Mouse (Mus musculus) midbrain, embryonic 15.5 days (tissue): ENCODE data around the gene Stim1. TPM values are rescaled to one million over a fixed set of nuclear protein-coding genes. Genes with fewer than 3 reads are reported as not detected.

ENCODE experiments used
- ATAC-seq: fragments of 200-750 bp; cut with Nextera tagmentation; replicated peaks from 2 replicates; pipeline ENCODE4 v1.8.0; 2017; ENCODE audit warnings: moderate TSS enrichment
- H3K27ac ChIP-seq: fragments of 300-500 bp; sonication (generic); 2 replicates; pipeline ENCODE4 v1.5.1; 2015; ENCODE audit warnings: mild to moderate bottlenecking, inconsistent platforms
- H3K27me3 ChIP-seq: fragments of 300-500 bp; sonication (generic); replicated peaks from 2 replicates; pipeline ENCODE4 v1.6.1; 2015; ENCODE audit warnings: inconsistent platforms
- H3K36me3 ChIP-seq: fragments of 300-500 bp; sonication (generic); replicated peaks from 2 replicates; pipeline ENCODE4 v1.6.1; 2015; ENCODE audit warnings: inconsistent platforms
- H3K4me1 ChIP-seq: fragments of 300-500 bp; sonication (generic); 2 replicates; pipeline ENCODE4 v1.6.1; 2015; ENCODE audit warnings: inconsistent platforms
- H3K4me2 ChIP-seq: fragments of 300-500 bp; sonication (generic); 2 replicates; pipeline ENCODE4 v1.6.1; 2015; ENCODE audit warnings: inconsistent platforms, mild to moderate bottlenecking, moderate library complexity
- H3K4me3 ChIP-seq: fragments of 300-500 bp; sonication (generic); 2 replicates; pipeline ENCODE4 v1.5.1; 2015; ENCODE audit warnings: mild to moderate bottlenecking, inconsistent platforms
- H3K9ac ChIP-seq: fragments of 300-500 bp; sonication (generic); 2 replicates; pipeline ENCODE4 v1.6.1; 2015; ENCODE audit warnings: mild to moderate bottlenecking, inconsistent platforms
- H3K9me3 ChIP-seq: fragments of 300-500 bp; sonication (generic); 2 replicates; pipeline ENCODE4 v1.6.1; 2016; ENCODE audit warnings: inconsistent platforms
- WGBS: fragments of 180-500 bp; shearing (Covaris S2); methylation state at CpG from one replicate; pipeline ENCODE4 v1.1.7; 2015; ENCODE audit warnings: mixed read lengths; 5-methylcytosine and 5-hydroxymethylcytosine counted together
- polyA plus RNA-seq: library from polyadenylated mRNA; unstranded; fragments of >200 nt; fragmentation: Nextera tagmentation; extraction: Ambion mirVana; gene quantifications from 2 replicates; pipeline ENCODE4 v1.2.1, GENCODE M21; 2015

Gene Stim1
- polyA plus RNA-seq, 1 experiment from 2014 or later = 12.6 TPM

- 55% methylated on average over 3 of the region's 3 CpGs for WGBS
- Histone ChIP-seq H3K4me3 (no peak overlapping the region), H3K4me1 (no peaks in the 10 kb centered on the region)
Observed at GRCm38 (mm10) chr7:102347327-102347726, 79.7 kb downstream of the Stim1 start.

GRCm38 (mm10) chr7:102348681-102349080 is 81.1 kb downstream of the Stim1 start:
- no peak for ATAC-seq
- no peak overlapping the region for H3K4me3 ChIP-seq
- 73% methylated on average over 2 of the region's 2 CpGs for WGBS
- H3K4me1 ChIP-seq = no peaks in the 10 kb centered on the region
- no peak overlapping the region for H3K9ac ChIP-seq
- H3K27ac ChIP-seq = no peak overlapping the region
- no peaks in the 10 kb centered on the region for H3K27me3 ChIP-seq
- H3K9me3 ChIP-seq = no peaks in the 10 kb centered on the region
- no peak overlapping the region for H3K4me2 ChIP-seq
- no peaks in the 10 kb centered on the region for H3K36me3 ChIP-seq

More at GRCm38 (mm10) chr7:102347327-102347726, 79.7 kb downstream of the Stim1 start:
- H3K36me3 ChIP-seq = no peaks in the 10 kb centered on the region
- no peak overlapping the region for H3K27ac ChIP-seq
- H3K27me3 ChIP-seq = no peaks in the 10 kb centered on the region
- ATAC-seq = no peak
- H3K9ac ChIP-seq = no peak overlapping the region
- no peaks in the 10 kb centered on the region for H3K9me3 ChIP-seq
- no peak overlapping the region for H3K4me2 ChIP-seq

GRCm38 (mm10) chr7:102349236-102349635 is 81.6 kb downstream of the Stim1 start:
- Histone ChIP-seq H3K4me2 (no peak overlapping the region), H3K9me3 (no peaks in the 10 kb centered on the region), H3K27me3 (no peaks in the 10 kb centered on the region), H3K4me1 (no peaks in the 10 kb centered on the region), H3K4me3 (no peak overlapping the region), H3K36me3 (no peaks in the 10 kb centered on the region), H3K27ac (no peak overlapping the region), H3K9ac (no peak overlapping the region)
- WGBS = 86% methylated on average over 5 of the region's 5 CpGs
- no peak for ATAC-seq

- no peak overlapping the region for H3K9ac ChIP-seq
- H3K9me3 ChIP-seq = no peaks in the 10 kb centered on the region
- no peaks in the 10 kb centered on the region for H3K4me1 ChIP-seq
- no peak overlapping the region for H3K4me2 ChIP-seq
- ATAC-seq = no peak
- H3K36me3 ChIP-seq = no peaks in the 10 kb centered on the region
- H3K27me3 ChIP-seq = no peaks in the 10 kb centered on the region
- no peak overlapping the region for H3K4me3 ChIP-seq
- no peak overlapping the region for H3K27ac ChIP-seq
- 37% methylated on average over 1 of the region's 1 CpGs for WGBS
Observed at GRCm38 (mm10) chr7:102353420-102353819, 85.8 kb downstream of the Stim1 start.

- WGBS = 93% methylated on average over 3 of the region's 3 CpGs
- no peak for ATAC-seq
- Histone ChIP-seq H3K9me3 (no peaks in the 10 kb centered on the region), H3K4me3 (no peak overlapping the region), H3K9ac (no peak overlapping the region), H3K4me2 (no peak overlapping the region), H3K36me3 (no peaks in the 10 kb centered on the region), H3K27me3 (no peaks in the 10 kb centered on the region), H3K4me1 (no peaks in the 10 kb centered on the region), H3K27ac (no peak overlapping the region)
Observed at GRCm38 (mm10) chr7:102358124-102358523, 90.5 kb downstream of the Stim1 start.

- H3K36me3 ChIP-seq = no peaks in the 10 kb centered on the region
- no peak overlapping the region for H3K9ac ChIP-seq
- 62% methylated on average over 2 of the region's 2 CpGs for WGBS
- no peaks in the 10 kb centered on the region for H3K27me3 ChIP-seq
- H3K4me3 ChIP-seq = no peak overlapping the region
- no peaks in the 10 kb centered on the region for H3K9me3 ChIP-seq
- ATAC-seq = no peak
- H3K4me2 ChIP-seq = no peak overlapping the region
- no peak overlapping the region for H3K27ac ChIP-seq
- H3K4me1 ChIP-seq = no peaks in the 10 kb centered on the region
Observed at GRCm38 (mm10) chr7:102361297-102361696, 93.7 kb downstream of the Stim1 start.

GRCm38 (mm10) chr7:102363853-102364252 is 96.2 kb downstream of the Stim1 start:
- no peak for ATAC-seq
- Histone ChIP-seq H3K4me2 (no peak overlapping the region), H3K27ac (no peak overlapping the region), H3K4me1 (no peaks in the 10 kb centered on the region), H3K36me3 (no peaks in the 10 kb centered on the region), H3K4me3 (no peak overlapping the region), H3K9me3 (no peaks in the 10 kb centered on the region), H3K27me3 (no peaks in the 10 kb centered on the region), H3K9ac (no peak overlapping the region)
- WGBS = 81% methylated on average over 1 of the region's 1 CpGs

- Histone ChIP-seq H3K4me3 (no peak overlapping the region), H3K27ac (no peak overlapping the region)
Observed at GRCm38 (mm10) chr7:102369661-102370060, 102.1 kb downstream of the Stim1 start.

GRCm38 (mm10) chr7:102370526-102370925 is 102.9 kb downstream of the Stim1 start:
- H3K9ac ChIP-seq = no peak overlapping the region
- no peak overlapping the region for H3K4me2 ChIP-seq
- H3K4me3 ChIP-seq = no peak overlapping the region
- no peak for ATAC-seq
- no peaks in the 10 kb centered on the region for H3K36me3 ChIP-seq
- WGBS = 91% methylated on average over 5 of the region's 5 CpGs
- no peaks in the 10 kb centered on the region for H3K9me3 ChIP-seq
- H3K4me1 ChIP-seq = no peaks in the 10 kb centered on the region
- H3K27ac ChIP-seq = no peak overlapping the region
- no peaks in the 10 kb centered on the region for H3K27me3 ChIP-seq

More at GRCm38 (mm10) chr7:102369661-102370060, 102.1 kb downstream of the Stim1 start:
- Histone ChIP-seq H3K27me3 (no peaks in the 10 kb centered on the region), H3K4me1 (no peaks in the 10 kb centered on the region), H3K4me2 (no peak overlapping the region), H3K36me3 (no peaks in the 10 kb centered on the region), H3K9ac (no peak overlapping the region), H3K9me3 (no peaks in the 10 kb centered on the region)
- ATAC-seq = no peak
- 40% methylated on average over 4 of the region's 4 CpGs for WGBS

GRCm38 (mm10) chr7:102373382-102374072 is 105.9 kb downstream of the Stim1 start:
- H3K4me1 ChIP-seq = no peaks in the 10 kb centered on the region
- H3K36me3 ChIP-seq = no peaks in the 10 kb centered on the region
- H3K27me3 ChIP-seq = no peaks in the 10 kb centered on the region
- no peaks in the 10 kb centered on the region for H3K9me3 ChIP-seq
- no peak overlapping the region for H3K4me3 ChIP-seq
- H3K4me2 ChIP-seq = no peak overlapping the region
- H3K27ac ChIP-seq = no peak overlapping the region
- WGBS = 94% methylated on average over 3 of the region's 3 CpGs
- H3K9ac ChIP-seq = no peak overlapping the region
- no peak for ATAC-seq

GRCm38 (mm10) chr7:102383221-102383620 is 115.6 kb downstream of the Stim1 start:
- Histone ChIP-seq H3K9ac (no peak overlapping the region), H3K4me2 (no peak overlapping the region), H3K27me3 (no peaks in the 10 kb centered on the region), H3K4me3 (no peak overlapping the region), H3K4me1 (no peaks in the 10 kb centered on the region), H3K36me3 (no peaks in the 10 kb centered on the region), H3K9me3 (no peaks in the 10 kb centered on the region), H3K27ac (no peak overlapping the region)
- WGBS = 92% methylated on average over 7 of the region's 7 CpGs
- no peak for ATAC-seq

- Histone ChIP-seq H3K36me3 (no peaks in the 10 kb centered on the region), H3K4me1 (no peaks in the 10 kb centered on the region), H3K4me2 (no peak overlapping the region), H3K9me3 (no peaks in the 10 kb centered on the region), H3K27ac (no peak overlapping the region), H3K4me3 (no peak overlapping the region), H3K9ac (no peak overlapping the region), H3K27me3 (no peaks in the 10 kb centered on the region)
- ATAC-seq = no peak
- WGBS = 89% methylated on average over 3 of the region's 3 CpGs
Observed at GRCm38 (mm10) chr7:102385973-102386372, 118.4 kb downstream of the Stim1 start.

GRCm38 (mm10) chr7:102389082-102389481 is 121.5 kb downstream of the Stim1 start:
- no peak overlapping the region for H3K9ac ChIP-seq
- 78% methylated on average over 5 of the region's 5 CpGs for WGBS
- H3K4me1 ChIP-seq = no peaks in the 10 kb centered on the region

More at GRCm38 (mm10) chr7:102389082-102389481, 121.5 kb downstream of the Stim1 start:
- Histone ChIP-seq H3K9me3 (no peaks in the 10 kb centered on the region), H3K27ac (no peak overlapping the region), H3K4me3 (no peak overlapping the region), H3K36me3 (no peaks in the 10 kb centered on the region), H3K4me2 (no peak overlapping the region), H3K27me3 (no peaks in the 10 kb centered on the region)
- ATAC-seq = no peak
